Mouse (Mus musculus): ENCODE results near the gene Fbxw7. TPM values are rescaled to one million over a fixed set of nuclear protein-coding genes. Genes with fewer than 3 reads are reported as not detected.
"Not testable (repeated sequence)": the region's sequence is repeated elsewhere in the genome, so short reads cannot be mapped to it uniquely, and the experiment has no call there.

The Fbxw7 gene
- total and polyA plus RNA-seq, 3 experiments: 5.8 to 27.5 (median 16.8) TPM

- no peaks in the 10 kb centered on the region for H3K27me3 ChIP-seq (ENCODE audit: insufficient read depth, low read length)
- H3K9me3 ChIP-seq (replicated peaks): no peaks in the 10 kb centered on the region
- no peak overlapping the region for H3K4me3 ChIP-seq (ENCODE audit: low read depth, low read length)
- peaks cover 25% of the 10 kb centered on the region for H3K36me3 ChIP-seq (replicated peaks)
- DNase-seq (ENCODE audit: low spot score) (no peak), ATAC-seq (ENCODE audit: extremely low read depth, insufficient number of reproducible peaks, low FRiP score, poor library complexity, severe bottlenecking) (peak; percentile 84)
- H3K4me1 ChIP-seq (ENCODE audit: insufficient read depth, low read depth, low read length): peaks cover 42% of the 10 kb centered on the region
- TF ChIP-seq POLR2AphosphoS5 (IDR thresholded peaks at IDR 0.05; ENCODE audit: insufficient replicate concordance, low read depth, low read length): no peak
Measured at GRCm38 (mm10) chr3:84848798-84849197, 33.7 kb downstream of the Fbxw7 start.

DNA sequence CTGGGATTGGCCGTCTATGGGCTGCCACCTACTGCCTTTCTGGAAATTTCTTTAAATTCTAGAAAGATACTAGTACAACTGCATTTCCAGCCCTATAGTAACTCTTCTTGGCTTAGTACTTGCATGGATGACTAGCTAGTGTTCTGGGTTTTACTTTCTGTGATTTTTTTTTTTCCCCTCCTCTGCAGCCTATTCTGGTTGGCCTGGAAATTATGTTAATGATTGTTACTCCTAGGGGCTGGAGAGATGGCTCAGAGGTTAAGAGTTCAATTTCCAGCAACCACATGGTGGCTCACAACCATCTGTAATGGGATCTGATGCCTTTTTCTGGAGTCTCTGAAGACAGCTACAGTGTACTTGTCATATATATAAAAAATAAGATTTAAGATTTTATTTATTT, 35.4 kb downstream of the Fbxw7 start:
- peaks cover 26% of the 10 kb centered on the region for H3K36me3 ChIP-seq (replicated peaks)
- H3K9me3 ChIP-seq (replicated peaks): no peaks in the 10 kb centered on the region
- H3K4me1 ChIP-seq (ENCODE audit: insufficient read depth, low read depth, low read length): peaks cover 51% of the 10 kb centered on the region
- no peaks in the 10 kb centered on the region for H3K27me3 ChIP-seq (ENCODE audit: insufficient read depth, low read length)
- ATAC-seq (ENCODE audit: extremely low read depth, insufficient number of reproducible peaks, low FRiP score, poor library complexity, severe bottlenecking): no peak
- no peak for DNase-seq (ENCODE audit: low spot score)
- TF ChIP-seq TAL1 (conservative IDR thresholded peaks at IDR 0.05; ENCODE audit: low read depth, low read length) (no peak), GATA1 (IDR thresholded peaks at IDR 0.05; ENCODE audit: borderline replicate concordance, low read length) (no peak), CTCF (IDR thresholded peaks at IDR 0.05; ENCODE audit: low read depth, low read length) (no peak), GATA2 (IDR thresholded peaks at IDR 0.05; ENCODE audit: borderline replicate concordance, low read depth, low read length) (no peak), POLR2AphosphoS5 (IDR thresholded peaks at IDR 0.05; ENCODE audit: insufficient replicate concordance, low read depth, low read length) (no peak)
- H3K4me3 ChIP-seq (ENCODE audit: low read depth, low read length): no peak overlapping the region

GRCm38 (mm10) chr3:84851801-84852200, 36.7 kb downstream of the Fbxw7 start:
- peaks cover 27% of the 10 kb centered on the region for H3K36me3 ChIP-seq (replicated peaks)
- no peaks in the 10 kb centered on the region for H3K9me3 ChIP-seq (replicated peaks)
- H3K4me1 ChIP-seq (ENCODE audit: insufficient read depth, low read depth, low read length): peaks cover 49% of the 10 kb centered on the region
- no peak for DNase-seq (ENCODE audit: low spot score)
- no peak for ATAC-seq (ENCODE audit: extremely low read depth, insufficient number of reproducible peaks, low FRiP score, poor library complexity, severe bottlenecking)
- H3K27me3 ChIP-seq (ENCODE audit: insufficient read depth, low read length): no peaks in the 10 kb centered on the region
- TF ChIP-seq TAL1 (conservative IDR thresholded peaks at IDR 0.05; ENCODE audit: low read depth, low read length): no peak
- TF ChIP-seq GATA2 (IDR thresholded peaks at IDR 0.05; ENCODE audit: borderline replicate concordance, low read depth, low read length): no peak
- TF ChIP-seq CTCF (IDR thresholded peaks at IDR 0.05; ENCODE audit: low read depth, low read length): no peak
- TF ChIP-seq POLR2AphosphoS5 (IDR thresholded peaks at IDR 0.05; ENCODE audit: insufficient replicate concordance, low read depth, low read length): no peak
- no peak for TF ChIP-seq GATA1 (IDR thresholded peaks at IDR 0.05; ENCODE audit: borderline replicate concordance, low read length)
- no peak overlapping the region for H3K4me3 ChIP-seq (ENCODE audit: low read depth, low read length)

DNA sequence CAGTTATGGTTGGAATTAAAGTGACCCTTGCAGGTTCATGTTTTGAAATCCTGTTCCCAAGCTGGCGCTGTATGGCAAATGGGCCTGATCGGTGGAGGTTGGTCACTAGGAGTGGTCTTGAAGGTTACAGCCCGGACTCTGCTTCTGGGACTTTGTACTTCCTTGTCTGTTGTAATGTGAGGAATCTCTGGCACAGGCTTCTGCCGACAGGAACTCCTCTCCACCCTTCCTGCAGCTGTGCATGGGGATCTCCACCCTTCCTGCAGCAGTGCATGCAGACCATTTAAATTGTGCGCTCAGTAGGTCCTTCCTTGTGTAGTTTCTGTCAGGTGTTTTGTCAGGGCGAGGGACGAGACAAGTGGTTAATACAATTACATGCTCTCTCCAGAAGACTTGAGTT, 37.8 kb downstream of the Fbxw7 start:
- ATAC-seq (ENCODE audit: extremely low read depth, insufficient number of reproducible peaks, low FRiP score, poor library complexity, severe bottlenecking) (no peak), DNase-seq (ENCODE audit: low spot score) (no peak)
- H3K36me3 ChIP-seq (replicated peaks): peaks cover 25% of the 10 kb centered on the region
- TF ChIP-seq TAL1 (conservative IDR thresholded peaks at IDR 0.05; ENCODE audit: low read depth, low read length) (no peak), GATA1 (IDR thresholded peaks at IDR 0.05; ENCODE audit: borderline replicate concordance, low read length) (no peak), POLR2AphosphoS5 (IDR thresholded peaks at IDR 0.05; ENCODE audit: insufficient replicate concordance, low read depth, low read length) (no peak)
- H3K4me1 ChIP-seq (ENCODE audit: insufficient read depth, low read depth, low read length): peaks cover 43% of the 10 kb centered on the region
- no peak overlapping the region for H3K4me3 ChIP-seq (ENCODE audit: low read depth, low read length)
- no peaks in the 10 kb centered on the region for H3K9me3 ChIP-seq (replicated peaks)
- no peaks in the 10 kb centered on the region for H3K27me3 ChIP-seq (ENCODE audit: insufficient read depth, low read length)

DNA sequence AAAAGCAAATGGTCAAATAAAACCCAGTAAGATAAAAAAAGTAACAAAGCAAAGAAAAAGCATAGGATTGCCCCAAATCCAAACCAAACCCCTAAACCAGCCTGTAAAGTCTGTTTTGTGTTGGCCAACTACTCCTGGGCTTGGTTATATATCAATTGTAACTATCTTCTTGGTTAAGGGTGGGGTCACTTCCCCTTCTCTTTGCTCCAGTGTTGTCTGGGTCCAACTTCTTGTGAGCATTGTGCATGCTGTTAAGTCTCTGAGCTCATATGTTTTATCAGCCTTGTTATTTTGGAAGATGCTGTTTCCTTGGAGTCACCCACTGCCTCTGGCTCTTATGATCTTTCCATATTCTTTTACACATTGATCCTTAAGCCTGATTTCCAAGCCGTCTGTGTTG, 39.4 kb downstream of the Fbxw7 start:
- Histone ChIP-seq H3K27me3 (ENCODE audit: insufficient read depth, low read length) (no peaks in the 10 kb centered on the region), H3K4me3 (ENCODE audit: low read depth, low read length) (no peak overlapping the region), H3K9me3 (replicated peaks) (no peaks in the 10 kb centered on the region), H3K4me1 (ENCODE audit: insufficient read depth, low read depth, low read length) (peaks cover 36% of the 10 kb centered on the region), H3K36me3 (replicated peaks) (peaks cover 22% of the 10 kb centered on the region)
- TF ChIP-seq CTCF (IDR thresholded peaks at IDR 0.05; ENCODE audit: low read depth, low read length) (no peak), TAL1 (conservative IDR thresholded peaks at IDR 0.05; ENCODE audit: low read depth, low read length) (no peak), GATA1 (IDR thresholded peaks at IDR 0.05; ENCODE audit: borderline replicate concordance, low read length) (no peak), GATA2 (IDR thresholded peaks at IDR 0.05; ENCODE audit: borderline replicate concordance, low read depth, low read length) (no peak), POLR2AphosphoS5 (IDR thresholded peaks at IDR 0.05; ENCODE audit: insufficient replicate concordance, low read depth, low read length) (no peak)
- ATAC-seq (ENCODE audit: extremely low read depth, insufficient number of reproducible peaks, low FRiP score, poor library complexity, severe bottlenecking) (peak; percentile 57), DNase-seq (ENCODE audit: low spot score) (peak; percentile 5)

DNA sequence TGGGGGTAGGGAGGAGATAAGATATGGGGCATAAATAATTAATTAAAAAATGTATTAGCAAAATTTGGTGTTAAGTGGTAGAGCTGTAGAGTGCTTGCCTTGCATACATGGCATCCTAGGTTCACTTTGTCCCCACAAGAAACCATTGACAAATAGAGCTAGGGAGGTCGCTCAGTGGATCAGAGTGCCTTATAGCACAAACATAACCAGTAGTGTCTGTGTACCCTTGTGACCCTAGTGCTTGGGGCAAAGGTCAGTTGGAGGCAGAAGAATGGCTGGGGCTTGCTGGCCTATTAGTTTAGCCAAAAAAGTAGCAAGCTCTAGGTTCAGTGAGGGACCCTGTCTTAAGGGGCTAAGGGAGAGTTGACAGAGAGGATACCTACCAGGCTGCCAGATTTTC, 45.6 kb downstream of the Fbxw7 start:
- ATAC-seq (ENCODE audit: extremely low read depth, insufficient number of reproducible peaks, low FRiP score, poor library complexity, severe bottlenecking) (no peak), DNase-seq (ENCODE audit: low spot score) (no peak)
- Histone ChIP-seq H3K27me3 (ENCODE audit: insufficient read depth, low read length) (no peaks in the 10 kb centered on the region), H3K9me3 (replicated peaks) (no peaks in the 10 kb centered on the region), H3K36me3 (replicated peaks) (peaks cover 21% of the 10 kb centered on the region), H3K4me3 (ENCODE audit: low read depth, low read length) (no peak overlapping the region), H3K4me1 (ENCODE audit: insufficient read depth, low read depth, low read length) (peaks cover 22% of the 10 kb centered on the region)
- TF ChIP-seq CTCF (IDR thresholded peaks at IDR 0.05; ENCODE audit: low read depth, low read length) (no peak), POLR2AphosphoS5 (IDR thresholded peaks at IDR 0.05; ENCODE audit: insufficient replicate concordance, low read depth, low read length) (no peak), GATA2 (IDR thresholded peaks at IDR 0.05; ENCODE audit: borderline replicate concordance, low read depth, low read length) (no peak), TAL1 (conservative IDR thresholded peaks at IDR 0.05; ENCODE audit: low read depth, low read length) (no peak), GATA1 (IDR thresholded peaks at IDR 0.05; ENCODE audit: borderline replicate concordance, low read length) (no peak)

DNA sequence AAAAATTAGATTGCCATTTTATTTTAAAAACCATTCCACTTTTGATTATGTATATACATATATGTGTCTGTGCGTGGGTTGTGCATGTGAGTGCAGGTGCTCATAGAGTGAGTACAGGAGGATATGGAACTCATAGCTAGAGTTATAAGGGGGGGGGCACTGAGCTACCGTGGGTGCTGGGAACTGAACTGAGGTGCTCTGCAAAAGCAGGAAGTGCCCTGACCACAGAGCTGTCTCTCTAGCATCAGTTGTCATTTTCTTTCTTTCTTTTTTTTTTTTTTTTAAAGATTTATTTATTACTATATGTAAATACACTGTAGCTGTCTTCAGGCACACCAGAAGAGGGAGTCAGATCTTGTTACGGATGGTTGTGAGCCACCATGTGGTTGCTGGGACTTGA, 46.7 kb downstream of the Fbxw7 start:
- not testable (repeated sequence) for DNase-seq (ENCODE audit: low spot score); ATAC-seq (ENCODE audit: extremely low read depth, insufficient number of reproducible peaks, low FRiP score, poor library complexity, severe bottlenecking); H3K27me3 ChIP-seq (ENCODE audit: insufficient read depth, low read length); H3K4me3 ChIP-seq (ENCODE audit: low read depth, low read length); H3K9me3 ChIP-seq (replicated peaks)
- Histone ChIP-seq H3K36me3 (replicated peaks) (peaks cover 28% of the 10 kb centered on the region), H3K4me1 (ENCODE audit: insufficient read depth, low read depth, low read length) (peaks cover 22% of the 10 kb centered on the region)

Data from G1E (cell line).